Mouse (Mus musculus): ENCODE data around the gene Spryd3. TPM values are rescaled to one million over a fixed set of nuclear protein-coding genes. Genes with fewer than 3 reads are reported as not detected.

The Spryd3 gene
- 12.4 TPM in 2 replicates for polyA plus RNA-seq (2012; rRNA removed)

DNA sequence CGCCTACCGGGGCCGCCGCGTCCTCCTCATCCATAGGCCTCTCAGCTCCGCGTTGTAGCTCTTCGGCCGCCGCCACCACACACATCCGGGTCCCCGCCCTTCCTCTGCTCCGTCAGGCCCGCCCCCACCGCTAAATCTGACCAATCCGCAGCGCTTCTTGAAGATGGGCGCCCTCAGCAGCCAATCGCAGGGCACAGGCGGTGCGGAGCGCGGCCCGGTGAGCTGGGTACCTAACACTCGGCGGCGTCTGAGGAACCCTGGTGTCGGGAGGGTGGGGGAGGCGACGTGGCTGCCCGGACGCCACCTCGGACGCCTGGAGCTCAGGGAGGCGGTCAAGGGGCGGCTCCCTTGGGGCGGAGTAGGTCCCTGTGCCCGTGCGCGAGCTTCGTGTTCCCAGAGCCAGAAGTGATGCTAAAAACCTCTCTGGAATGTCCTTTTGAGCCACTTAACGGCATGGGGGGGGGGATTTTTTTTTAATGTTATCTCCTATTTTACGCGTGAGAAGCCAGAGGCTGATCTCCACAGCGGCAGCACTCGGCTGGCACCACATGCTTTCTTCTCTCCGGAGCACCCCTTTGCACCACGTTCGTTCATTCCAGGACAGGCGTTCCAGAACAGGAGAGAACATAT lies at the start of gene Spryd3:
Gene Spryd3, minus strand, starts transcription at position 106 of the 630 bp plus-strand sequence.

DNA sequence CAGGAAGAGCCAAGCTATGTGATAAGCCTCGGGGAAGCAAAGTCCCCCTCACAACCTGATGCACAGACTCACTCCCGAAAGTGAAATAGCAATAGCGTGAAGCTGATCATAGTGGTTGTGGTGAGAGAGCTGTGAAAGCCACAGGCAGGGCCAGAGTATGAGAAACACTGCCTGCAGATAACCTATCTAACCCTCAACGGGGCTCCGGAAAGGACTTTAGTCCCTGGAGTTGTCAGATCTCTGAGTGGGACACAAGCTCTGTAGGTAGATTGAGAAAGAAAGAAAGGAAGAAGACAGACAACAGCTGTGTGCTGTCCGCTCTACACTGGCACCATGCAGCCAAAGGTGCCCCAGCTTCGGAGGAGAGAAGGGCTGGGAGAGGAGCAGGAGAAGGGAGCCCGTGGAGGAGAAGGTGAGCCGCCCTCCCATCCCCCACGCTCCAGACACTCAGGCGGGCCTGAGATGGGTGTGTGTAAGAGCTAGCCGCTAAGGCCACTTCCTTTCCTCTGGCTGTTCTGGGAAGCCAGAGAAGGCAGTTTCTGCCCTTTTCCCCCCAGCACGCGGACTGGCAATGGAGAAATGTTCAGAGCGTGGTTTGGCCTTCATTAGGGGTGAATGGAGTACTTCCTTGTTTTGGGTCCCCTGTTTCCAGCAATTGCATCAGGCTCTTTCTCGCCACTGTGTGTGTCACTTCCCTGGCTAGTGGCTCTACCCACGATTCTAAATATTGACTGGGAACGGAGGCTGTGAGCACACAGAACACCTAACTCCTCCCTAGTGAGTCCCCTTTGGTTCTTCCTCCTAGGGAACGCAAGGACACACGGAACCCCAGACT lies 14.5 kb upstream of the Spryd3 start, which contains the start of gene Soat2:
Gene Soat2, plus strand, starts transcription at position 226 of the 835 bp plus-strand sequence.

DNA sequence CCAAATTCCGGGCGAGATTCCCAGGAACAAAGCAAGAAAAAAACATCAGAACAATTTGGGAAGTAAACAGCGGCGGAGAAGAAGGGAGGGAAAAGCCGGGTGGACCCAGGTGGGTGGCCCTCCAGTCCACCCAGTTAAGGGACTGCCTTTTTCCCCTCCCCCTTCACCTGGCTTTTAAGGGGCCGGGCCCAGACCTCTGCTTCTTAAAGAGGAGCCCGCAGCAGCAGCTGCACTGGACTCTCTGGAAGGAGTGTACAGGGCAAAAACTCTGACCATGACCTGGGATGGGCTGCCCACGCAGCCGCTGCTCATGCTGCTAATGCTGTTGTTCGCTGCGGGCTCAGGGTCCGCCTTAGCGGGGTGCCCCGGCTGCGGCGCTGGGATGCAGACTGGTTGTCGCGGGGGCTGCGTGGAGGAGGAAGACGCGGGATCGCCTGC lies 8.3 kb upstream of the Spryd3 start, which contains the start of gene Igfbp6:
Gene Igfbp6, plus strand, starts transcription at position 89 of the 438 bp plus-strand sequence.

DNA sequence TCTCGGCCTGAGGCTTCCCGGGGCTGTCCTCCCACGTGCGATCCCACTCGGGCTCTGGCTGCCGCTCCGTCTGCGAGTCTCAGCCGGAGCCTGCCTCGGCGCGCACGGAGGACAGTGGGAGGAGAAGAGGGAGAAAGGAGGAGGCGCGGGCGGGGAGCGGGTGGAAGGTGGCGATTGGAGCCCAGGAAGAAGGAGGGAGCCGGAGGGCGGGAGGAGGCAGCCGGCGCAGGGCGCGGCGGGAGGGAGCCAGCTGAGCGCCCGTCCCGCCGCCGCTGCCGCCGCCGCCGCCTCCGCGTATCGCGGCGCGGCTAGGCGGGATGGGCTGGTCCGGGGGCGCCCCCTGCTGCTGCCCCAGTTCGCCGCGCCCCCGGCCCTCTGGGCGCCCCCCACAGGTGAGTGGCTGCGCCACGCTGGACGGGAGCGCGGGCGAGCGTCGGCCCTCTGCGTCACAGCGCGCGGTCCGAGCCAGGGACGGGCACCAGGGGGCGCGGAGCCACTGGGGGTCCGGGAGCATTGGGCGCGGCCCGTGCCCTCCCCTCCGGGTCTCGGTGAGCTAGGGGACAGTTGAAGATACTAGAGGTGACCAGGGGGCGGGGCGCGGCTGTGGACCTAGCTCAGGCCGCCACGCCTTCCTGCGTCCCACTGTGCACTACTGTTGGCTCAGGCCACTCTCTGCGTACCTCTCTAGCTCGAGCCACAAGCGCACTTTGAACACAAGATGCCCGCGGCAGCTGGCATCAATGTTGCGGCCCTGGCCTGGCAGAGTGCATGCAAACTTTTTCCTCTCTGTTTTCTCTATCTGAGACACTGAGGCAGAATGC lies 35.7 kb downstream of the Spryd3 start, which contains the start of gene Tns2:
Gene Tns2, plus strand, starts transcription at position 253 of the 821 bp plus-strand sequence.

DNA sequence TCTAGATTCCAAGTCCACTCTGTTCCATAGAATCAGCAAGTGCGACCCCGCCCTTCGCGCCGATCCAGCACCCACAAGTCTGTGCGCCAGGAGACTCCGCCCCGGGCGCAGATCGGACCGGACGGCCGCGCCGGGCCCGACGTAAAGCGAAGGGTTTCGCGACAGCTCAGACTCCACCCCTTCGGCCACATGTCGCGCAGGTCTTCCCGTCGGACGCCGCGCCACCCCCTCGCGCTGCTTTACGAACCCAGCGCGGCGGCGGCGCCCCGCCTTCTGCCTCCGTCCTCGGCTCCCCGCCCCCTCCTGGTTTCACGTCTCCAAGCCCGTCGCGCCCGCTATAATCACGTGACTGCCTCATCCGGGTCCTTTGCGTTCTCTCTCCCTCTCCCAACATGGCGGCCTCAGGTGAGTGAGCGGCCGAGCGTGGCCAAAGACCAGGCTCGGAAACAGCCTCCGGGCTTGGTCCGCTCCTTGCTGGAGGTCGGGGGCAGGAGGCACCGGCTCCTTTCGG lies 62.4 kb downstream of the Spryd3 start, which contains the start of gene Eif4b:
Gene Eif4b, plus strand, starts transcription at position 215 of the 511 bp plus-strand sequence.

Other genes starting within 250 kb of the Spryd3 start
- not detected in 2 replicates for gene Krt76, start 243.3 kb downstream of the Spryd3 start, polyA plus RNA-seq (2012; rRNA removed)
- 0.06 and 0.18 TPM in 2 replicates for gene Krt4, start 211.5 kb downstream of the Spryd3 start, polyA plus RNA-seq (2012; rRNA removed)
- not detected in 2 replicates for gene Krt79, start 195.9 kb downstream of the Spryd3 start, polyA plus RNA-seq (2012; rRNA removed)
- gene Krt78, start 181.9 kb downstream of the Spryd3 start, polyA plus RNA-seq (2012; rRNA removed): 0.01 TPM in 1 of 2 replicates, not detected in the other
- 40.2 and 40.3 TPM in 2 replicates for gene Krt8, start 131.8 kb downstream of the Spryd3 start, polyA plus RNA-seq (2012; rRNA removed)
- gene Krt18, start 108.1 kb downstream of the Spryd3 start, polyA plus RNA-seq (2012; rRNA removed): 28.2 and 34.2 TPM in 2 replicates
- gene Eif4b, start 62.5 kb downstream of the Spryd3 start, polyA plus RNA-seq (2012; rRNA removed): 72.9 and 76.9 TPM in 2 replicates
- 4.7 and 5.4 TPM in 2 replicates for gene Tns2, start 35.8 kb downstream of the Spryd3 start, polyA plus RNA-seq (2012; rRNA removed)
- gene Igfbp6, start 8.1 kb upstream of the Spryd3 start, polyA plus RNA-seq (2012; rRNA removed): 0.50 and 0.66 TPM in 2 replicates
- gene Soat2, start 14.3 kb upstream of the Spryd3 start, polyA plus RNA-seq (2012; rRNA removed): 30.7 and 35.5 TPM in 2 replicates
- 15.1 and 17.1 TPM in 2 replicates for gene Zfp740, start 67.0 kb upstream of the Spryd3 start, polyA plus RNA-seq (2012; rRNA removed)
- 15.4 and 20.0 TPM in 2 replicates for gene Csad, start 68.5 kb upstream of the Spryd3 start, polyA plus RNA-seq (2012; rRNA removed)
- 2.2 and 2.3 TPM in 2 replicates for gene Itgb7, start 95.7 kb upstream of the Spryd3 start, polyA plus RNA-seq (2012; rRNA removed)
- 2.0 and 2.1 TPM in 2 replicates for gene Rarg, start 121.3 kb upstream of the Spryd3 start, polyA plus RNA-seq (2012; rRNA removed)
- gene Gm9918, start 134.3 kb upstream of the Spryd3 start, polyA plus RNA-seq (2012; rRNA removed): 0.03 TPM in 2 replicates
- 11.1 and 12.9 TPM in 2 replicates for gene Mfsd5, start 143.2 kb upstream of the Spryd3 start, polyA plus RNA-seq (2012; rRNA removed)
- 14.5 and 18.7 TPM in 2 replicates for gene Espl1, start 160.0 kb upstream of the Spryd3 start, polyA plus RNA-seq (2012; rRNA removed)
- 84.4 and 85.9 TPM in 2 replicates for gene Pfdn5, start 189.9 kb upstream of the Spryd3 start, polyA plus RNA-seq (2012; rRNA removed)
- 27.0 and 31.6 TPM in 2 replicates for gene Myg1, start 195.5 kb upstream of the Spryd3 start, polyA plus RNA-seq (2012; rRNA removed)
- 31.9 and 34.2 TPM in 2 replicates for gene Aaas, start 214.5 kb upstream of the Spryd3 start, polyA plus RNA-seq (2012; rRNA removed)
- gene Sp7, start 230.9 kb upstream of the Spryd3 start, polyA plus RNA-seq (2012; rRNA removed): 0.03 and 0.05 TPM in 2 replicates

Measured in liver, embryonic 14 days (tissue).